Mouse (Mus musculus) kidney, embryonic 15.5 days (tissue): ENCODE data around the gene Olfr1248. TPM values are rescaled to one million over a fixed set of nuclear protein-coding genes. Genes with fewer than 3 reads are reported as not detected.
"Not testable (repeated sequence)": the region's sequence is repeated elsewhere in the genome, so short reads cannot be mapped to it uniquely, and the experiment has no call there.

ENCODE experiments used
- ATAC-seq: fragments of 200-750 bp; cut with Nextera tagmentation; replicated peaks from 2 replicates; pipeline ENCODE4 v1.8.0; 2017; ENCODE audit warnings: moderate TSS enrichment; ENCODE audit not compliant: low FRiP score
- H3K27ac ChIP-seq: fragments of 300-500 bp; sonication (generic); 2 replicates; pipeline ENCODE4 v1.5.1; 2015; ENCODE audit warnings: mild to moderate bottlenecking, inconsistent platforms
- H3K27me3 ChIP-seq: fragments of 300-500 bp; sonication (generic); 2 replicates; pipeline ENCODE4 v1.6.1; 2015; ENCODE audit warnings: inconsistent platforms
- H3K36me3 ChIP-seq: fragments of 300-500 bp; sonication (generic); 2 replicates; pipeline ENCODE4 v1.6.1; 2015; ENCODE audit warnings: inconsistent platforms
- H3K4me1 ChIP-seq: fragments of 300-500 bp; sonication (generic); 2 replicates; pipeline ENCODE4 v1.6.1; 2015; ENCODE audit warnings: inconsistent platforms
- H3K4me2 ChIP-seq: fragments of 300-500 bp; sonication (generic); 2 replicates; pipeline ENCODE4 v1.6.1; 2015; ENCODE audit warnings: moderate library complexity, mild to moderate bottlenecking, inconsistent platforms
- H3K4me3 ChIP-seq: fragments of 300-500 bp; sonication (generic); replicated peaks from 2 replicates; pipeline ENCODE4 v1.5.1; 2015; ENCODE audit warnings: mild to moderate bottlenecking, inconsistent platforms
- H3K9ac ChIP-seq: fragments of 300-500 bp; sonication (generic); 2 replicates; pipeline ENCODE4 v1.6.1; 2015; ENCODE audit warnings: mild to moderate bottlenecking, inconsistent platforms
- H3K9me3 ChIP-seq: fragments of 300-500 bp; sonication (generic); replicated peaks from 2 replicates; pipeline ENCODE4 v1.6.1; 2016; ENCODE audit warnings: inconsistent platforms
- WGBS: fragments of 180-500 bp; shearing (Covaris S2); methylation state at CpG from one replicate; pipeline ENCODE4 v1.1.7; 2015; ENCODE audit warnings: mixed read lengths; 5-methylcytosine and 5-hydroxymethylcytosine counted together
- polyA plus RNA-seq: library from polyadenylated mRNA; unstranded; fragments of >200 nt; fragmentation: Nextera tagmentation; extraction: Ambion mirVana; gene quantifications from 2 replicates; pipeline ENCODE4 v1.2.1, GENCODE M21; 2015

Olfr1248 gene
- polyA plus RNA-seq = not detected in 2 replicates

- H3K4me1 ChIP-seq, H3K4me2 ChIP-seq, ATAC-seq, H3K36me3 ChIP-seq, H3K9me3 ChIP-seq, H3K27ac ChIP-seq, H3K4me3 ChIP-seq, H3K9ac ChIP-seq, H3K27me3 ChIP-seq: not testable (repeated sequence)
- WGBS = 95% methylated on average over 1 of the region's 1 CpGs
Measured at GRCm38 (mm10) chr2:89618145-89618544, at the start of gene Olfr1248. Olfr1248 (minus strand) TSS chr2:89618245.

DNA sequence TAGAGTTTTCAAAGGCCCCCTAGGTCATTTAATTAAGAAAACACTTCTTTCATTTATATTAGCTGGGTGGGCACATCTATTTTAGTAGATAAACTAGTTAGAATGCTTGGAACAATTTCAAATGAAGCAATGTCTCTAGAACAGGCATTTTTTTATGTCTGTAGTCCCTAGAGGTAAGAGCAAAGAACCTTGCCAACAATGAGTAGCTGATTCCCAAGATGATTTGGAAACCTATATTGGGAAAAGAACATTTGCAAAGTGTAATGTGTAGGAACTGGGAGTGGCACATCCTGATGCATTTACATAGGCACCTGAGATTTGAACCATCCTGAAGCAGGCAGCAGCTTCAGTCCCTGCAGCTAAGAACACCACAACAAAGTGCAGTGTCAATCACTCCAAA is 43.3 kb upstream of the Olfr1248 start, which contains the start of gene Olfr1250:
Olfr1250 (minus strand) TSS at position 101 of the 400 bp plus-strand sequence.
- H3K27ac ChIP-seq = no peak within 1 kb of the TSS
- no peaks in the 10 kb centered on the region for H3K4me1 ChIP-seq
- no peak for ATAC-seq
- H3K9me3 ChIP-seq = no peaks in the 10 kb centered on the region
- no peak within 1 kb of the TSS for H3K4me3 ChIP-seq
- no peak within 1 kb of the TSS for H3K9ac ChIP-seq
- H3K27me3 ChIP-seq = no peaks in the 10 kb centered on the region
- no peak within 1 kb of the TSS for H3K4me2 ChIP-seq
- H3K36me3 ChIP-seq = no peaks in the 10 kb centered on the region

DNA sequence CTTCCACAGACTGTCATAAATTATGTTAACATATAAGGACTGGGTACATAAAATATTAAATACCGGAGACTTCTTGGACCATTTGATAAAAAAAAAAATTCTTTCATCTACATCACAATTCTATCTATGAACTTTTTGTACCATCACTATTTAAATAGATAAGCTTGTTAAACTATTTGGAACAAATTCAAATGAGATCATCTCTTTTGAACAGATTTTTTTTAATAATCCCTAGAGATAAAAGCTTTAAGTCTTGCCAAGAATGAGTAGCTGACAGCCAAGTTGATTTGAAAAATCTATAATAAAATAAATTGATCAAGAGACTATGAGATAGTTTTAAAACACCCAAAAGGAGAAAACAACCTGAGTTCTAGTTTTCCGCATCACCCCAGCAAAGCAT is 16.8 kb upstream of the Olfr1248 start, which contains the start of gene Olfr1249:
Olfr1249 (minus strand) TSS at position 101 of the 400 bp plus-strand sequence.
- H3K9ac ChIP-seq = no peak within 1 kb of the TSS
- no peak within 1 kb of the TSS for H3K4me3 ChIP-seq
- WGBS = 86% methylated on average over 2 of the region's 2 CpGs
- H3K4me1 ChIP-seq = no peaks in the 10 kb centered on the region
- H3K27ac ChIP-seq = no peak within 1 kb of the TSS
- no peak within 1 kb of the TSS for H3K4me2 ChIP-seq
- ATAC-seq = no peak
- H3K36me3 ChIP-seq = no peaks in the 10 kb centered on the region
- no peaks in the 10 kb centered on the region for H3K9me3 ChIP-seq
- no peaks in the 10 kb centered on the region for H3K27me3 ChIP-seq

GRCm38 (mm10) chr2:89614030-89614429 is 4.0 kb downstream of the Olfr1248 start, which contains the start of gene Olfr1247:
Olfr1247 (minus strand) TSS chr2:89614130.
- Histone ChIP-seq H3K9me3 (no peaks in the 10 kb centered on the region), H3K36me3 (no peaks in the 10 kb centered on the region), H3K4me1 (no peaks in the 10 kb centered on the region), H3K4me2 (no peak within 1 kb of the TSS), H3K9ac (no peak within 1 kb of the TSS), H3K4me3 (no peak within 1 kb of the TSS), H3K27me3 (no peaks in the 10 kb centered on the region), H3K27ac (no peak within 1 kb of the TSS)
- WGBS = 85% methylated on average over 2 of the region's 2 CpGs
- ATAC-seq = no peak

- Histone ChIP-seq H3K27ac (no peak within 1 kb of the TSS), H3K4me1 (no peaks in the 10 kb centered on the region), H3K4me2 (no peak within 1 kb of the TSS), H3K4me3 (no peak within 1 kb of the TSS), H3K9me3 (no peaks in the 10 kb centered on the region), H3K36me3 (no peaks in the 10 kb centered on the region), H3K9ac (no peak within 1 kb of the TSS), H3K27me3 (no peaks in the 10 kb centered on the region)
- 77% methylated on average over 2 of the region's 2 CpGs for WGBS
- no peak for ATAC-seq
Measured at GRCm38 (mm10) chr2:89593057-89593456, 25.0 kb downstream of the Olfr1248 start, which contains the start of gene Olfr1246. Olfr1246 (minus strand) TSS chr2:89593157.

DNA sequence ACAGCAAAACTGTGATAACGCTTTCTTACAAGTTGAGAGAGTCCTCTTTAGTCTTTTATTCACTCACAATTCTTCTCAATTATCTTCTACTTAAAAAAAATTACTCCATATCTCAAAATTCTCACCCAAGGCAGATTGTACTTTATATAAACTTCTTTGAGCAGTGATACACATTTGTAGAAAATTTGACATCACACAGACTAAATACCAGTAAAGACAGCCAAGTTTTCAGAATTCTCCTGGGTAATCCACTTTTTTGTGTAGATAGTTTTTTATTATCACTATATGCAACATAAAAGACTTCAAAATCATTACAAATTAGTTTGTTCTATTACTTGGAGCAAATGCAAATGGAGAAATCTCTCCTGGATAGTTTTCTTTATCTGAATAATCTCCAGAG is 39.7 kb downstream of the Olfr1248 start, which contains the start of gene Olfr1245:
Olfr1245 (minus strand) TSS at position 101 of the 400 bp plus-strand sequence.
- no peak within 1 kb of the TSS for H3K4me3 ChIP-seq
- H3K9me3 ChIP-seq = no peaks in the 10 kb centered on the region
- H3K27me3 ChIP-seq = no peaks in the 10 kb centered on the region
- no peak for ATAC-seq
- no peak within 1 kb of the TSS for H3K27ac ChIP-seq
- no peak within 1 kb of the TSS for H3K9ac ChIP-seq
- 90% methylated on average over 1 of the region's 1 CpGs for WGBS
- H3K4me2 ChIP-seq = no peak within 1 kb of the TSS
- no peaks in the 10 kb centered on the region for H3K4me1 ChIP-seq
- H3K36me3 ChIP-seq = no peaks in the 10 kb centered on the region

Other genes starting within 250 kb of the Olfr1248 start
- gene Olfr1238, start 208.6 kb downstream of the Olfr1248 start, polyA plus RNA-seq = not detected in 2 replicates
- gene Olfr1239, start 197.8 kb downstream of the Olfr1248 start, polyA plus RNA-seq = not detected in 2 replicates
- gene Olfr1240, start 175.2 kb downstream of the Olfr1248 start, polyA plus RNA-seq = not detected in 2 replicates
- not detected in 2 replicates for gene Olfr1241, start 131.1 kb downstream of the Olfr1248 start, polyA plus RNA-seq
- gene Olfr1242, start 119.9 kb downstream of the Olfr1248 start, polyA plus RNA-seq = not detected in 2 replicates
- not detected in 2 replicates for gene Olfr1243, start 86.8 kb downstream of the Olfr1248 start, polyA plus RNA-seq
- gene Olfr1245, start 39.8 kb downstream of the Olfr1248 start, polyA plus RNA-seq = not detected in 2 replicates
- gene Olfr1246, start 25.1 kb downstream of the Olfr1248 start, polyA plus RNA-seq = not detected in 2 replicates
- not detected in 2 replicates for gene Olfr1247, start 4.1 kb downstream of the Olfr1248 start, polyA plus RNA-seq
- not detected in 2 replicates for gene Olfr1249, start 16.7 kb upstream of the Olfr1248 start, polyA plus RNA-seq
- not detected in 2 replicates for gene Olfr1250, start 43.2 kb upstream of the Olfr1248 start, polyA plus RNA-seq
- gene Olfr1251, start 53.7 kb upstream of the Olfr1248 start, polyA plus RNA-seq = not detected in 2 replicates
- not detected in 2 replicates for gene Olfr1252, start 106.8 kb upstream of the Olfr1248 start, polyA plus RNA-seq
- gene Olfr1253, start 138.8 kb upstream of the Olfr1248 start, polyA plus RNA-seq = not detected in 2 replicates
- not detected in 2 replicates for gene Olfr1254, start 175.4 kb upstream of the Olfr1248 start, polyA plus RNA-seq
- not detected in 2 replicates for gene Olfr1255, start 193.8 kb upstream of the Olfr1248 start, polyA plus RNA-seq
- gene Olfr1256, start 223.3 kb upstream of the Olfr1248 start, polyA plus RNA-seq = not detected in 2 replicates
- not detected in 2 replicates for gene Olfr48, start 230.0 kb upstream of the Olfr1248 start, polyA plus RNA-seq